Mouse (Mus musculus): ENCODE results near the gene Atxn1. TPM values are rescaled to one million over a fixed set of nuclear protein-coding genes. Genes with fewer than 3 reads are reported as not detected.
A peak's percentile ranks its signal among the peaks of the same experiment; 100 is the strongest.

The Atxn1 gene
- polyA plus RNA-seq, 1 experiment: 12.4 TPM

DNA sequence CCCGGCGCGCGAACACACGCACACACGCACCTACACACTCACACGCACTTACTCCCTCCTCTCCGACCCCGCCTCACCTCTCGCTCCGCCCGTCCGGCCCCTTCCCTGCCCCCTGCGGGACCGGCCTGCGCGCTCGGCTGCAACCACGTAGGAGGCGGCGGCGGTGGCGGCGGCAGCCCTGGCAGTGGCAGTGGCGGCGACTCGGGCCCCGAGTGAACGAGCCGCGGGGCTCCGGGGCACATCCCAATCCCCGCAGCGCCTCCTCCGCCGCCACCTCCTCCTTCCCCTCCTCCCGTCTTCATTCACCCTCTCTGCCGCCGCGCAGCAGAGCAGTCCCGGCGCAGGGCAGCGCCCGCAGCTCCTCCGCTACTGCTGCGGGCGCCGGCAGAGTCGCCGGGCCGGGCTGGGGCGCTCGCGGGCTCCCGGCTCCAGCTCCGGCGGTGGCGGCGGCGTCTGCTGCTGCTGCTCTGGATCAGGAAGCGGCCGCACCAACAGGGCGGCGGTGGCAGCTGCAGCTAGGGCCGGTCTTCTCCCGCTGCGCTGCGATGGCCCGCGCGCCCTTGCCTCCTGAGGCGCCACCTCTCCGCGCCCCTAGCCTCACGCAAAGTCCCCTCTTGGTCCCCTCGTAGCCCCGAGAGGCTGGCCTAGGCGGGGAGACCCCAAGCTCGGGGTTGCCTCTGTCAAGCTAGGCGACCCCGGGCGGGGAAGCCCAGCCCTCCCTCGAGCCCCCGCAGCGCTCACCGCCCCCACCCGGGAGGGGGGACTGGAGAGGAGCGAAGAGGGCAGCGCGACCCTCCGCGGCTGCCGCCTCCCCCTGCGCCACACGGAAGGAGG is 1.1 kb downstream of the Atxn1 start:
- DNase-seq (ENCODE audit: low spot score): peak; percentile 87

DNA sequence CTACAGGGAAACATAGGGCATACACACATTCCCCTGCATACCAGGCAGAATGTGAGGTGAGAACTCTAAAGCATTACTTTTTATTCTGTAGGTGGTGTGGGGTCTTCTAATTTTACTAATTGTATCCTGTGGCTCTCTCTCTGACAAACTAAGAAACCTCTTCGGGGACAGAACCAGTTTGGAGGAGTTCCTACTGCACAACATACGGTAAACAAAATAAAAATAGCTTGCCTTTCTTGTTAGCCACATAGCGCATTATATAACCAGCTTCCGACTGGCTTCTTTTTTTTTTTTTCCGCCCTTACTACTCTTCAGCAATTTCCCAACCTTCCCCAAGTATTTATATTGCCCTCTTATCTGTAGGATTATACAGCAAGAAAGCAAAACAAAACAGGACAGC is 2.0 kb downstream of the Atxn1 start:
- no peak for DNase-seq (ENCODE audit: low spot score)

DNA sequence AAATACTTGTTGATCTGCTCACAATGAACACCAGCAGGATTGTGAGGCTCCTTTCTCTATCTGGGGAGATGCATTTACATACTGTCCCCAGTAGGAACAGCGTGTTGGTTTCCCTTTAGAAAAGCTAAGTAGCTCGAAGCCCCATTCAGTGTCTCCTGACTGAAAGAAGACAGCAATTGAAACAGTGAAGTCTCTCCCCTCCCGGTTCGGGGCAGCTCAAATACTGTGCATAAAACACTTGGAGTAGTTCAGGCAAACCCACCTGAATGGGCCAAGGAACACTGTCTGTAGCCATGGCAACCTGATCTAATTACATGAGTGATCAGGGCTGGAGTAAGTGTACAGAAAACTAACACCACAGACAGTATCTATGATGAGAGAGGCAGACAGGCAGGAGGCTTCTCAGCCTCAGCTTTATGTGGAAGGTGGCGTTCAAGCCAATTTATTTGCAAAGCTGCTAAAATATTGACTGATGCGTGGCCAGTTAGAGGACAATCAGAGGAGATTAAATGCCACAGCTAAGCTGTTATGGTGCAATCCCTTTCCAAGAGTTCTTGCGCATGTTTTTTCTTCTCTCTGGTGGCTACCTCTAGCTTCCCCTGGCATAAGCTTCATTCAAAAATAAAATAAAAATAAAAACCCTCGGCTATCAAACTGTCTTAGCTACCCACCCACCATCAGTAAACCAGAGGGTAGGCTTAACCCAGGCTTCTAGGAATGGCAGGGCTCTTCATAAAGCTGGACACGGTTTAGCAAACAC is 2.8 kb downstream of the Atxn1 start:
- DNase-seq (ENCODE audit: low spot score): no peak

DNA sequence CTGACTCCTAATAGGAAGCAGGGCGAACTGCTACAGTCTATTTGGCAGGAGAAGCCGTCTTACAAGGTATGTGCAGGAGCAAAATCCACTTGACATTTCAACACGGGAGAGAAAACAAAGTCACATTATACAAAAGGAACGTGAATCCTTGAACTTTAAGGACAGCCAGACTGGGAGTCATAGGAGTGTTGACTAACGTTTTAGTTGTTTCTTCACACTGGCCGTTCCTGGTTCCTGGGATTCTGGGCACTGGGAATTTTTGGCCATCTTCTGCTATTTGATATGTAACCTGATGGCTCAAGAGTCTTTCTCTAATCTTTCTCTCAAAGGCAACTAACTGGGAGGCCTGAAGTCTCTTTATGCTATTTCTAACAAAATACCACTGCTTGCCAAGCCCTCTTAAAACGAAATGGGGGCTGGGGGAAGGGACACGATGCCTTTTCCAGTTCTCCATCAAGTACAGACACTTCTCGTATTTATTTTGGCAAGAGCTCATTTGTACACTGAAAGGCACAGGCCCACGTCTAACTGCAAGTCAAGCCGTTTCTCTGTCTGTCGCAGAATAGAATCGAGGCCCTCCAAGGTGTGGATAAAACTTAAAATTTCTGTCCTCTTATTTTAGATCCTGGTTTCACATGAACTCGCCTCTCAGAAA is 4.4 kb downstream of the Atxn1 start:
- DNase-seq (ENCODE audit: low spot score): no peak

DNA sequence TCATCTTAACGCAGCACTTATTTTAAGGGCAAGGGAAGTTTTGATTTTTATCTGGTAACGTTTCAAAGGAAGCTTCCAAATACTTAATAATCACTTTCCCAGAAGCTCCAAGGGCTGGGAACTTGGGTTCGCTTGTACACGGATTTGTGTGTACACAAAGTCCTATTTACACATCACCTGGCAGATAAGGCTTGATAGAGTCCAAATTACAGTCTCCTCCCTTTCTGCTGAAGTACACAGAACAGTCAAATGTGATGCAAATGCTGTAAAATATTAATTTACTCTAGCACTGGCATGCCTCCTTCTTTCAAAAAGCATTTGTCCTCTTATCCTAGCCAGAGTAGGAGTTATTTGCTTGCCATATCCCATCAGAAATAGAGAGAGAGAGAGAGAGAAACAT is 6.5 kb downstream of the Atxn1 start:
- no peak for DNase-seq (ENCODE audit: low spot score)

DNA sequence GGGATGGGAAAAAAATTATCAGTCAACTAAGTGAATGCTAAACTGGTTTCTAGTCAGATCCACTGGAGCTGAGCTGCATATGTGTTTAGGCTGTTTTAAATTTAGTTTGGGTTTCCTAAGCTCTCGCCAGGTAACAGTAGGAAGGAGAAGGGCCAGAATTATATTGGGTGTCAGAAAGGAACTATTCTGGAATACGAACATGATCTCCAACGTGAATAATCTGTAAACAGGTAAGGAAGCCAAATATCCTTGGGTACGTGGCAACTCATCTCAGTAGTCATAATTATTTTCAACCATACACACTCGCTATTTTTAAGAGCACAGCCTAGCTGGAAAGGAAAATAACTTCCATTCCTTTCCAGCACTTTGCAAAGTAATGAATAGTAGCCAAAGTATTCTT is 7.2 kb downstream of the Atxn1 start:
- DNase-seq (ENCODE audit: low spot score): no peak

DNA sequence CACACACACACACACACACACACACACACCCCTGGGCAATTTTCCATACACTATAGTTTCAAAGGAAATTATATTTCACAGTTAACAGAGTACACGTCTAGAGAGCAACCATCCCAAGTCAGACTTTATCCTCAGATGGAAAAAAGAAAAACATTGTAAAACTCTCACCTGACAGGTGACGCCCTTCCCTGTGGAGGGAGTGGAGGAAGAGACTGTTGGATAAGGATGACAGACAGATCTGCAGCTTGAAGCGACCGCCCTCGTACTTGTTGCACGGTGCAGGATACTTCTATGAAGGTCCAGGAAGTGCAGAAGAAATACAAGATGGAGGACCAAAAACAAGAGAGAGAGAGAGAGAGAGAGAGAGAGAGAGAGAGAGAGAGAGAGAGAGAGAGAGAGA is 8.5 kb downstream of the Atxn1 start:
- DNase-seq (ENCODE audit: low spot score): no peak

DNA sequence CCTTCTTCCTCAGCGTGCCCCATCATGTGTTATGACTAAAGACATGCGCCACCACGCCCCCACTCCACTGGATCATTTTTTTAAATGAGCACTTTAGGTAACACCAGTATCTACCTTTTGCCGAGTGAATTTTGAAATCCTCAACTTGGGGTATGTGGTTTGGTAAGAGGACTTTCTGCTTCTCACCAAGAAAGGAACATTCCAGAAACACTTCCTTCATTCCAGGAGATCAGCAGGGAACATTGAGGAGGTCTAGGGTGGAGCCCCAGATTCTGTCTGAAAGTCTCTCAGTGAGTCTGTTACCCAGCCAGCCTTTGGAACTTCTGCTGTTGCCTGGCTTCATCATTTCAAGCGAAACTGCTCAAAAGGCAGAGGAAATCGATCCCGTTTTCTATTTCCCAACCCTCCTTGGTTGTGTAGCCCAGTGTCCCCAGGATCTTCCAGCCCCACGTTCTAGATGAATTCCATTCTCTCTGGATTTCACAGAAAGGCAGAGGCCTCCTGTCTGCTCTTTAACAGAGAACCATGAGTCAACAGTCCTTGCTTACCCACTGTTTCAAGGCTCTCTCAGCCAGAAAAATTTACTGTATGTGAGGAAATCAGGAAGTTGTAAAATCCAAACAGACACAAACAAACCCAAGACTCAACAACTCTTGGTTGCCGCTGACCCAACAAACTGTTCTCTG is 9.3 kb downstream of the Atxn1 start:
- DNase-seq (ENCODE audit: low spot score): no peak

DNA sequence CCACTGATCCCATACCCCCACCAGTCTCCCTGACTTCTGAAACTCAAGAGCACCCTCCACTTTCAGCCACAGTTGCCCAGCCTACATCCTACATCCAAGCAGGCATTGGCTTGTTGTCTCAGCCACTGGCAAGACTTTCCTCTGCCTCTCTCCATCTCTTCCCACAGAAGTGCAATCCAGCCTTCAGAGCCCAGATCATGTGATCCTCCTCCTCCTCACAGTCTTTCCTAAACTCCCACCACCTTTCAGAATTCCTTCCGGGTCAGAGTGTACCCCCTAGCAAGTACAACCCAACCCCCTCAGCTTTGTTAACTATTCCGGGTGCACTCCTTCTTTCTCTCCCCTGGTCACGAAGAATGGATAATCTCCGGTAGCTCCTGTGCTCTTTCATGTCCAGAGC is 11.7 kb downstream of the Atxn1 start:
- DNase-seq (ENCODE audit: low spot score): no peak

DNA sequence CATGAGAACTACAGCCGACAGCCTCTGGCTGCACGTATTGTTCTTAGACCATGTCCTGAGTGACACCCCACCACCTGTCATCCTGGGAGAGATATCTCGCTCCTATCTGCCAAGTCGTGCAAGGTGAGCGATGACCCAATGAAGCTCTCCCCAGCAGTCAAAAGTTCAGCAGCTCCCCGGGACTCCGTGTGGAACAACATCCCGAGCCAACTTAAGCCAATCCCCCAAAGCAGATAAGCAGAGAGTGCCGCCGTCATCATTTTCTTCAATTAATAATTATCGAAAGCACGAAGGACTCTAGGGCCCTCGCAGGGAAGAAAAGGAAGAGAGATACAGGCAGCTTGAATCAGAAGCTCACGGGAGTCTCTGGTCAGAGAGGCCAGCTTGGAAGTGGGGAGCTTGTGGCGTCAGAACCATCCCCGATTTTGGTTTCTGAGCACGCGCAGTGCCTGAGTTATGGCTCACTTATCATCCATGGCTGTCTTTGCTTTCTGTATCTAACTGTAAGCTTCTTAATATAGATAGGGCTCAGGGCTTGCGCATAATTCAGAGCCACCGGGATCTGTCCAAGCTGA is 13.7 kb downstream of the Atxn1 start:
- DNase-seq (ENCODE audit: low spot score): no peak

DNA sequence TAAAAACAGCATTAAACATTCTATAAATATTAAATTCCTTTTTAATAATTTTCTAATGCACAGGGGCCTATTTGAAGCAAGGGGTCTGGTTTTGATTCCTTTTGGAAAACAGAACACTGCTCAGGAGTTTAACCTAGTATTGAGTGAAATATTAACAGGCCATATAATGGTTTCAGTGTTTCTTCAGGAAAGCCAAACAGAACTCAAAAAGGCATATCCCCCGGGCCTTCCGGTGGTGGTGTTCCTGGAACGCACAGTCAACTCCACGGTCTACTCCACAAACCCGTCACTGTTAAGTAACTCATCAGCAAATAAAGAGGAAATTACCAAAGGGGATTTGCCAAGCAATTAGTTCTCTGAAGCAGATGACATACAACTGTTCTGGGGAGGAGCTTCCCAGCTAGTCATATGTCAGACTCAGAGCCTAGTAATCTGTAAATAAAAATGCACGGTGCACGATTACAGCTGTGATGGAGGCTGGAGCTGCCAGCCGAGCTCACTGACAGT is 14.4 kb downstream of the Atxn1 start:
- no peak for DNase-seq (ENCODE audit: low spot score)

DNA sequence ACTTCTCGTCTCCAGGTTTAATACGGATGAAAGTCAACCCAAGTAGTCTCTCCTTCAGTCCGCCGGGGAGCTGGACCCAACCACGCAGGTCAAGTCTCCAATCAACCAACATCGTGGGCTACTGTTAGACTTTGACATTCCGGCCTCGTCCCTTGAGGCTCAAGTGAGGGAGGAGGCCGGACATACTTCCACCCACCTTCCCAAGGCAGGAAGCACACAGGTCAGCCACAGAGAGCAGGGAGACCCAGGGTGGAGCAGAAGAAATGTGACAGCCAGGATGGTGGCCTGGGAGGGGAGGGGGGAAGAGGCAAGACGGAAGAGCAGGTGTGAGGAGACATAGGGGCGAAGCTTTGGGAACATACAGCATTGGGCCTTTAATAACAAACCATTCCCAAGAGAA is 18.7 kb downstream of the Atxn1 start:
- no peak for DNase-seq (ENCODE audit: low spot score)

DNA sequence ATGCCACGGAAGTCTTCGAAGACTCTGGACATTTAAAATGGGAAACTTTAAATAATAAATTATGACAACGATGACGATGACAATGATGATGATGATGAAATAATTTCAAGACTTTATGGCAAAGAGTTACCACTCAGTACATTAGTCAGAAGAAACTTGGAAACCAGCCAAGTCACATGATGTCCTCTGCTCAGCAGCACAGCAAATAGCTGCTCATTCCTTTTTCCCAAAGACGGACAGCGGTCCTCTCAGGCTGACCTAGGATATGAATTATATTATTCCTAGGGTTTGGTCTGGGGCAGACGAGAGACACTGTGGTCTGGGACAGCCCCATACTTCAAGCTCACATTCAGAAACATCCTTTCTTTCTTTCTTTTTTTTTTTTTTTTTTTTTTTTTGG is 22.5 kb downstream of the Atxn1 start:
- DNase-seq (ENCODE audit: low spot score): no peak

DNA sequence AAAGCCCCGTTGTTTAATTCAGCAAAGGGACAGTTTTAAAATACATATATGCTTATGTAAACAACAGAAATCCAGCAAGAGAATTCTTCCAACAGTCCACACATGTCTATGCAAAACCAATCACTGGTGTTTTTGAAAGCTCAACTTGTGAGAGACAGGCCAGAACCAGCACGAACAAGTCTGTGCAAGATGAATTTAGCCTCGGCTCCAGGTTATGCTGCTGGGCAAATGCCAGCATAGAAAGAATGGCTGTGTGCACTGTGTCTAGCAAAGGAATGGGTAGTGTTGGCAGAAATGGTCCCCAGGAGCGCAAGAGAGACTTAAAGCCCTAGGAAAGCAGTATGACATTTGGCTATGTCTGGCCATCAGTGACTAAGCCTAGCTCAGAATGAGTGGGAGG is 24.1 kb downstream of the Atxn1 start:
- DNase-seq (ENCODE audit: low spot score): no peak

DNA sequence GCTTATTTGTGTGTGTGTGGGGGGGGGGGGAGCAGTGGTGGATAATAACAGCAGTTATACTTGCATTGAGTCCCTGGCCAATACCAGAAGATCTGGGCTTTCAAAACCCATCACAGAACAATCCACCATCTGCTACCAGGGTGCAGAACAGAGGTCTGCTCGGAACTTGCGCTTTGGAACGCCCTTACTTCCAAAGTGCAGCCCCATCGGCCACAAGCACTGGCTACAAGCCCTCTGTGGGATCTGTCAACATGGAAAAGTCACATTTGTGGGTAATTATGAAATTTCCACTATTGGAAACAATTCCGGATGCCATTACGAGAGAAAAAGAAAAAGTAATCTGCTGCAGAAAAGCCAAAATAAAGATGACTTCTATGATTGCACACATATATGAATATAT is 25.2 kb downstream of the Atxn1 start:
- DNase-seq (ENCODE audit: low spot score): no peak

DNA sequence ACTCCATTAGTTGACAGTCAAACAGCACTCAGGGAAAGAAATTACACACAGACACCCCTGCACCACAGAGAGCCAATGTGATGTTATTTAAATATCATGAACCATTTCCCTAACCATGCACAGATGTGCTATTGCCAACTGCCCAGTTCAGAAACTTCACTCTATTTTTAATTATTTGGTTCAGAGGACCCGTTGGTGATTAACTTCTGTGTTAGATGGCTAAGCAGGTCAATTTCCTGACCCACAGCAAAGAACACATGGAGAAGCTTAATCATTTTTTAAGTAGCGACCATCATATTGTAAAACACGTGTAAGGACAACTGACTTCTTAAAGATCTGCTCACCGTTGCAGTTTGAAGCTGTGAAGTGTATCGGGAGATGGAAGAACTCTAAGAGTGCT is 26.7 kb downstream of the Atxn1 start:
- no peak for DNase-seq (ENCODE audit: low spot score)

DNA sequence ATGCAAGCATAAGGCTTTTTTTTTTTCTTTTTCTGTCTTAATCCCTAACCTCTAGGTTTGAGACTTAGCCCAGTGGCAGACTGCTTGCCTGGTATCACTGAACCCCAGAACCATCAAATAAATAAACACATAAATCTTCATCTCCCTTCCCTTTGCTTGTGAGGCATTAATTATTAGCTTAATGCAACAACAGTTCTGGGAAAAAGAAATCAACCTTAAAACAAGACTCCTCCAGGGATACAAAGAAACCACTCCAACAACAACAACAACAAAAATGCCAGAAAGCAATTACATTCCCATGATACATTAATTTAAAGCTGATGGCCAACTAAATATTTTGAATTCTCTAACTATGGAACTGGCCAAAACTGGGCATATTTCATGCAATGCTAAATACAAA is 28.0 kb downstream of the Atxn1 start:
- DNase-seq (ENCODE audit: low spot score): no peak

DNA sequence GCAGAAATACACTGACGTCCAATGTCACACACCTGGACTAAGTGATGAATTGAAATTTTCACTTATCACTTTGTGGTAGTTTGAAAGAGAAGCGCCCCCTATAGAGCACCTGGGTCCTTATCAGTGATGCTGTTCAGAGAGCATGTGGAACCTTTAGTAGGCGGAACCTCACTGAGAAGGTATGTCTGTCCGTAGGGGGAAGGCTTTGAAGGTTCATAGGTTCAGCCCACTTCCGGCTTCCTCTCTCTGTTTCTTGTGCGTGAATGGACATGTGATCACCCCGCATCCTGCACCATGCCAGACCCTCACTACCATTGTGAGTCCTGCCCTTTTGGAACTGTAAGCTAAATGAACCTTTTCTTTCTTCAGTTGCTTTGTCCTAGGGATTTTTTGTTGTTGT is 29.0 kb downstream of the Atxn1 start:
- no peak for DNase-seq (ENCODE audit: low spot score)

DNA sequence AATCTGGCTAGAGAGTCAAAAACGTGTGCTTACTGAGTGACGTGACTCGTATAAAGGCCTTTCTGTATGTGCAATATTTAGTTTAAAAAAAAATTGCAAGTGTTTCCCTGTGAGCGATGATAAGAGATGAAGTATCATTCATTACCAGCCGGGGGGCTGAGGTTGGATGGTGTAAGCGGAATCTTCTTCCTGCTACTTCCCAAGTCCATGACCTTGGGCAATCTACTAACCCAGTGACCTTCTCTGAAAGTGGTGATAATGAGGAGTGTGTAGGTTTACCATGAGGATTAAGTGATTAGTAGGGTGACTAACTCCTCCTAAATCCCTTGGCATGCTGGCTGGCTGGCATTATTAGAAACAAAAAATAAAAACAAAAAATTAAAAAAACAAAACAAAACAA is 30.0 kb downstream of the Atxn1 start:
- DNase-seq (ENCODE audit: low spot score): no peak

DNA sequence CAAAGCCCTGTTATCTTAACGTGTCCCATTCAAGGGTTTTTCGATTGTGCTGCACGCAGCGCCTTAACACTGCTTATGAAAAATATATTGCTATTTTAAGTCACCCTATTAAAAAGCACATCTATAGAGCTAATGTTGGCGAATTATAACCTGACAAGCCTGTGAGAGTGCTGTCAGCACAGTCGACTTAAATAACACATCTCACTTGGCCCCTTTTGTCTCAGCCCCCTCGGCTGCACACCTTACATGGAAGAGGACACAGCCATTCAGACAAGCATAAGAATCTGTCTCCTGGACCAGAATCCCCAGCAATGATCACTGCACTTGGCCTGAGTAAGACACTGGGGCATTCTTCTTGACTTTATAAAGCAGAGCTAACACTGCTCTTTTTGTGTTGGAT is 30.7 kb downstream of the Atxn1 start:
- DNase-seq (ENCODE audit: low spot score): no peak

DNA sequence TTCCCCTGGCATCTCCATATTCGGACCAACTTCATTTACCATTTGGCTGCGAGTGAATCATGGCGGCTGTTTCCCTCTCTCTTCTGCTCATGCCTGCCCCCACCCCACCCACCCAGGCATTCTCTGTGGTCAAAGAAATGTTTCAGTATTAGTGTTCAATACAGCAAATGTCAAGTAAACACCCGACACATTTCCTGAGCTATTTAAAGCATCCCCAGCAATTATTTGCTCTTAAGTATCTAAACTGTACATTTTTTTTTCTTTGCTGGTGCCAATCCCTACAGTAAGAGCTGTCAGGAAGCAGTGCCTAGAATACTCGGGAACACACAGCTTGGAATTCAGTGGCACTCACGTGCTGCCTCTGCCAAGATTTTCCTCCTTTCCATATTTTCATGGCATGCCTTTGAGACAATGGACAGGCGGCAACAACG is 32.3 kb downstream of the Atxn1 start:
- no peak for DNase-seq (ENCODE audit: low spot score)

DNA sequence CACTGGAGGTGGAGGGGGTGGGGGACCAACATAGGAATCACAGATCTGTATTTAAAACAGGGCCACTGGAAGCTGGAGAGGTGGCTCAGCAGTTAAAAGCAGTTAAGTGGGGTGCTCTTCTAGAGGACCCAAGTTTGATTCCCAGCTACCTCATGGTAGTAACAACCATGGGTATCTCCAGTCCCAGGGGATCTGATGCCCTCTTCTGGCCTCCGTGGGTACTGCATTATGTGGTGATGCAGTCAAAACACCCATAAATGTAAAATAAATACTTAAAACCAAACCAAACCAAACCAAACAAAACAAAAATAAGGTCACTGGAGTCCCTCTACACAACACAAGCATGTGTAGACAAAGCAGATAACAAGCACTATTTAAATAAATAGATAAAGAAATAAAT is 32.9 kb downstream of the Atxn1 start:
- DNase-seq (ENCODE audit: low spot score): no peak
